Mouse (Mus musculus) large intestine, adult 2 months (tissue): ENCODE measurements around the gene Zbtb5. TPM values are rescaled to one million over a fixed set of nuclear protein-coding genes. Genes with fewer than 3 reads are reported as not detected.
"Not testable (repeated sequence)": the region's sequence is repeated elsewhere in the genome, so short reads cannot be mapped to it uniquely, and the experiment has no call there.

ENCODE experiments used
- DNase-seq: peaks from one replicate; pipeline ENCODE4 v3.0.0-alpha.2; 2012; ENCODE audit warnings: low read depth, low spot score
- WGBS: fragments of 180-500 bp; shearing (Covaris S2); methylation state at CpG from one replicate; pipeline ENCODE4 v1.1.7; 2018; 5-methylcytosine and 5-hydroxymethylcytosine counted together
- polyA plus RNA-seq: library from polyadenylated mRNA; depleted of rRNA; stranded (reverse); fragments of >200 nt; gene quantifications from 2 replicates; pipeline ENCODE4 v1.2.3, GENCODE M21; 2012; rRNA removed

The Zbtb5 gene
- 4.1 and 7.4 TPM in 2 replicates for polyA plus RNA-seq

- peak; percentile 100 for DNase-seq
- WGBS, result under 1% methylated on average over 63 of the region's 63 CpGs
These were observed at the start of gene Zbtb5 for GRCm38 (mm10) chr4:45012105-45012975. Gene Zbtb5 (minus strand): TSS chr4:45012412.

- WGBS, result 84% methylated on average over 8 of the region's 8 CpGs
These were observed 43.2 kb upstream of the Zbtb5 start for GRCm38 (mm10) chr4:45055451-45055850.

GRCm38 (mm10) chr4:45054862-45055261 lies 42.6 kb upstream of the Zbtb5 start:
- no peak for DNase-seq
- WGBS, result 50% methylated on average over 3 of the region's 3 CpGs

More at GRCm38 (mm10) chr4:45055451-45055850, 43.2 kb upstream of the Zbtb5 start:
- DNase-seq, result no peak

- 77% methylated on average over 9 of the region's 9 CpGs for WGBS
- no peak for DNase-seq
These were observed 35.7 kb upstream of the Zbtb5 start for GRCm38 (mm10) chr4:45047956-45048355.

- 84% methylated on average over 9 of the region's 9 CpGs for WGBS
- DNase-seq, result no peak
These were observed 35.2 kb upstream of the Zbtb5 start for GRCm38 (mm10) chr4:45047286-45047887.

- DNase-seq, result no peak
- 92% methylated on average over 5 of the region's 5 CpGs for WGBS
These were observed 34.5 kb upstream of the Zbtb5 start for GRCm38 (mm10) chr4:45046679-45047078.

- WGBS, result 30% methylated on average over 7 of the region's 7 CpGs
- DNase-seq, result no peak
These were observed 28.6 kb upstream of the Zbtb5 start for GRCm38 (mm10) chr4:45040795-45041194.

- WGBS, result 90% methylated on average over 7 of the region's 7 CpGs
These were observed 27.3 kb upstream of the Zbtb5 start for GRCm38 (mm10) chr4:45039546-45039945.

GRCm38 (mm10) chr4:45038879-45039278 lies 26.7 kb upstream of the Zbtb5 start:
- 70% methylated on average over 8 of the region's 8 CpGs for WGBS
- DNase-seq, result not testable (repeated sequence)

More at GRCm38 (mm10) chr4:45039546-45039945, 27.3 kb upstream of the Zbtb5 start:
- DNase-seq, result not testable (repeated sequence)

GRCm38 (mm10) chr4:45037455-45038410 lies 25.5 kb upstream of the Zbtb5 start:
- 90% methylated on average over 13 of the region's 13 CpGs for WGBS
- no peak for DNase-seq

- 84% methylated on average over 5 of the region's 5 CpGs for WGBS
- DNase-seq, result no peak
These were observed 24.4 kb upstream of the Zbtb5 start for GRCm38 (mm10) chr4:45036571-45036970.

- 92% methylated on average over 10 of the region's 10 CpGs for WGBS
- no peak for DNase-seq
These were observed 23.8 kb upstream of the Zbtb5 start for GRCm38 (mm10) chr4:45036048-45036447.

- no peak for DNase-seq
- WGBS, result 38% methylated on average over 16 of the region's 16 CpGs
These were observed 22.7 kb upstream of the Zbtb5 start for GRCm38 (mm10) chr4:45034693-45035628.

- 86% methylated on average over 9 of the region's 9 CpGs for WGBS
- no peak for DNase-seq
These were observed 20.4 kb upstream of the Zbtb5 start for GRCm38 (mm10) chr4:45032586-45032985.

GRCm38 (mm10) chr4:45026459-45026858 lies 14.2 kb upstream of the Zbtb5 start:
- DNase-seq, result no peak
- 93% methylated on average over 4 of the region's 4 CpGs for WGBS

GRCm38 (mm10) chr4:45019009-45019408 lies 6.8 kb upstream of the Zbtb5 start:
- no peak for DNase-seq
- WGBS, result 2% methylated on average over 14 of the region's 14 CpGs

GRCm38 (mm10) chr4:45018452-45018980 lies 6.3 kb upstream of the Zbtb5 start, which contains the start of gene Polr1e:
Gene Polr1e (plus strand): TSS chr4:45018583.
- WGBS, result under 1% methylated on average over 29 of the region's 29 CpGs
- DNase-seq, result peak; percentile 95

- 10% methylated on average over 3 of the region's 3 CpGs for WGBS
These were observed 3.4 kb upstream of the Zbtb5 start for GRCm38 (mm10) chr4:45015615-45016014.

More at GRCm38 (mm10) chr4:45015615-45016014, 3.4 kb upstream of the Zbtb5 start:
- peak; percentile 46 for DNase-seq
